Mouse (Mus musculus): ENCODE data around the gene Zcchc7.

- no peak for TF ChIP-seq NRF1 (IDR thresholded peaks at IDR 0.05; ENCODE audit: insufficient read depth, low read depth, low read length, poor library complexity, severe bottlenecking)
- TF ChIP-seq USF1 (IDR thresholded peaks at IDR 0.05; ENCODE audit: low read depth, low read length): no peak
- TF ChIP-seq MAZ (IDR thresholded peaks at IDR 0.05; ENCODE audit: low read depth, low read length): no peak
- no peak for TF ChIP-seq ZC3H11A (IDR thresholded peaks at IDR 0.05; ENCODE audit: low read depth, low read length)
- no peak for TF ChIP-seq CTCF (IDR thresholded peaks at IDR 0.05 in 2 of 3, conservative IDR thresholded peaks at IDR 0.05 in 1 of 3; ENCODE audit: control insufficient read depth in 1 of 3, insufficient read depth in 1 of 3, low read depth in 2 of 3, low read length in 3 of 3, poor library complexity in 1 of 3, severe bottlenecking in 1 of 3)
- TF ChIP-seq CHD2 (IDR thresholded peaks at IDR 0.05; ENCODE audit: low read length): no peak
- no peak for TF ChIP-seq MAX (IDR thresholded peaks at IDR 0.05; ENCODE audit: low read length)
- no peak for TF ChIP-seq POLR2A (IDR thresholded peaks at IDR 0.05; ENCODE audit: control insufficient read depth in 1 of 2, insufficient read depth in 1 of 2, low read depth in 1 of 2, low read length in 2 of 2, poor library complexity in 1 of 2)
- no peak for TF ChIP-seq RAD21 (IDR thresholded peaks at IDR 0.05; ENCODE audit: low read depth, low read length)
- TF ChIP-seq ELF1 (IDR thresholded peaks at IDR 0.05; ENCODE audit: low read depth, low read length): no peak
- no peak for TF ChIP-seq MYB (IDR thresholded peaks at IDR 0.05; ENCODE audit: low read depth, low read length)
- TF ChIP-seq POLR2AphosphoS5 (IDR thresholded peaks at IDR 0.05; ENCODE audit: borderline replicate concordance, low read depth, low read length): no peak
- no peak for TF ChIP-seq POLR2AphosphoS2 (IDR thresholded peaks at IDR 0.05; ENCODE audit: low read length)
- no peak for TF ChIP-seq USF2 (IDR thresholded peaks at IDR 0.05; ENCODE audit: borderline replicate concordance in 1 of 2, insufficient read depth in 1 of 2, low read depth in 1 of 2, low read length in 2 of 2)
Measured at GRCm38 (mm10) chr4:44709740-44710700, 45.7 kb upstream of the Zcchc7 start, which contains the start of gene Pax5.

All from MEL (cell line).